Mouse (Mus musculus) embryonic facial prominence, embryonic 12.5 days (tissue): ENCODE results near the gene Scml4. TPM values are rescaled to one million over a fixed set of nuclear protein-coding genes. Genes with fewer than 3 reads are reported as not detected.
A peak's percentile ranks its signal among the peaks of the same experiment; 100 is the strongest.

Experiments used
- ATAC-seq: fragments of 200-750 bp; cut with Nextera tagmentation; 2 replicates; pipeline ENCODE4 v1.8.0; 2017; ENCODE audit not compliant: insufficient number of reproducible peaks, insufficient read depth, low FRiP score, low TSS enrichment
- H3K27ac ChIP-seq: fragments of 300-500 bp; sonication (generic); 2 replicates; pipeline ENCODE4 v1.5.1; 2016; ENCODE audit warnings: mild to moderate bottlenecking
- H3K27me3 ChIP-seq: fragments of 300-500 bp; sonication (generic); 2 replicates; pipeline ENCODE4 v1.6.1; 2016; ENCODE audit warnings: mild to moderate bottlenecking, moderate library complexity
- H3K36me3 ChIP-seq: fragments of 300-500 bp; sonication (generic); 2 replicates; pipeline ENCODE4 v1.6.1; 2016; ENCODE audit warnings: mild to moderate bottlenecking
- H3K4me1 ChIP-seq: fragments of 300-500 bp; sonication (generic); 2 replicates; pipeline ENCODE4 v1.6.1; 2016
- H3K4me2 ChIP-seq: fragments of 300-500 bp; sonication (generic); replicated peaks from 2 replicates; pipeline ENCODE4 v1.6.1; 2016; ENCODE audit warnings: mild to moderate bottlenecking, moderate library complexity
- H3K4me3 ChIP-seq: fragments of 300-500 bp; sonication (generic); 2 replicates; pipeline ENCODE4 v1.5.1; 2016; ENCODE audit warnings: mild to moderate bottlenecking
- H3K9ac ChIP-seq: fragments of 300-500 bp; sonication (generic); 2 replicates; pipeline ENCODE4 v1.6.1; 2016; ENCODE audit warnings: mild to moderate bottlenecking, moderate library complexity
- H3K9me3 ChIP-seq: fragments of 300-500 bp; sonication (generic); 2 replicates; pipeline ENCODE4 v1.6.1; 2016; ENCODE audit warnings: mild to moderate bottlenecking, moderate library complexity
- WGBS: fragments of 180-500 bp; shearing (Covaris S2); methylation state at CpG from one replicate; pipeline ENCODE4 v1.1.7; 2016; 5-methylcytosine and 5-hydroxymethylcytosine counted together
- polyA plus RNA-seq: library from polyadenylated mRNA; unstranded; fragments of >200 nt; fragmentation: Nextera tagmentation; extraction: Ambion mirVana; gene quantifications from 2 replicates; pipeline ENCODE4 v1.2.1, GENCODE M21; 2016

Scml4 gene
- polyA plus RNA-seq, 1 experiment from 2014 or later: 0.37 TPM

DNA sequence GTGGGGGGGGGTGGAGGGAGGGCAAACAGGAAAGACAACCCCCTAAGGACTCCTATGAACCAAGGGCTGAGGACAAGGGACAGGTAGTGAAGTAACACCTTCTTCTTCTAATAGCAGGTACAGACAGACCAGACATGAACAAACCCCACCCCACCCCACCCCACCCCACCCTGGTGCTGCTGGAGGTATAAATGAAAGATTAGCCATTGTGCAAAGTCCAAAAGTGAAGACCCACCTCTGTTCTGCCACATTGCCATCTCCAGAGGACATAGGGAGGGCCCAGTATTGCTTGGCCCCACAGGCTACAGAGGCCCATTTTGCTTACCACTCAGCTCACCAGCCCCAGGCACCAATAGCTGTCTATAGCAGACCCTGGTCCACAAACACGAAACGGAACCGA is 95.0 kb downstream of the Scml4 start:
- Histone ChIP-seq H3K36me3 (no peaks in the 10 kb centered on the region), H3K4me3 (no peak overlapping the region), H3K27me3 (0 out of 2 replicates have a peak, but pooled peaks cover 15% of the 10 kb centered on the region), H3K4me2 (no peak overlapping the region), H3K9me3 (no peaks in the 10 kb centered on the region), H3K4me1 (peaks cover 28% of the 10 kb centered on the region), H3K27ac (no peak overlapping the region), H3K9ac (no peak overlapping the region)
- 97% methylated on average over 3 of the region's 3 CpGs for WGBS
- no peak for ATAC-seq

DNA sequence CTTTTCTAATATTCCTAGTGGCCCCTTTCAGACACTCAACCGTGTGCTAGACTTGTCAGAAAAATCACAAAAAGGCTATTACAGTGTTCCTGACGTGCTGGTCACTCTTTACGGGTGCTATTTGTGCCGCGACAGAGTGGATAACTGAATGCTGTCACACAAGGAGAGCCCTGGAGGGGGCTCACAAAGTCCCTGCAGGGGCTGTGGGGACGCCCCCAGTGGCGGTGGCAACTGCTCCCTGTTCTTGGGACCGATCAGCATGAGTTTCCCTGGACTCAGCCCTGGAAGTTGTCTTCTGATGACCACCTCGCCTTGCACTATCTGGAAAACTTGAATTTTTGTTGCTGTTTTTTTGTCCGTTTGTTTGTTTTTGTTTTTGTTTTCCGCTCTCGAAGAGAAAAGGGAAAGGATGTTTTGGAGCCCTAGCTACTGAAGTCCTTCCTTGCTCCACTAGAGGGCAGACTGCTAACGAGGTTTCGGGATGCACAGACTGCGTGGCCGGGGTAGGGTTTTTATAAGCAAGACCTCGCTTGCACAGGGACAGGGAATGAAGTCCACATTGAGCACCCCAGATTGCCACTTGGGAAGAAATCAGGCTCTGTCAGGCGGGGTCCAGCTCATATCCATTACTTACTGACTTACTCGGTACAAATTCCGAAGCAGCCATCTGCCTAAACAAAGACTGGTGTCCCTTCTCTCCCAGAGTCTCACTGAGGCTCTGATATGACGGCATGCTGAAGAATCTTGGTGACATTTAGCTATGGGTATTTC is 97.9 kb downstream of the Scml4 start:
- Histone ChIP-seq H3K27me3 (0 out of 2 replicates have a peak, but pooled peaks cover 15% of the 10 kb centered on the region), H3K4me1 (peaks cover 26% of the 10 kb centered on the region), H3K27ac (peak overlapping the region; percentile 41; the same call in 1 of the 2 replicates), H3K4me2 (peak overlapping the region; percentile 53), H3K4me3 (peak overlapping the region; percentile 28), H3K9me3 (no peaks in the 10 kb centered on the region), H3K36me3 (no peaks in the 10 kb centered on the region), H3K9ac (peak overlapping the region; percentile 33; the same call in 1 of the 2 replicates)
- no peak for ATAC-seq
- 5% methylated on average over 21 of the region's 21 CpGs for WGBS

DNA sequence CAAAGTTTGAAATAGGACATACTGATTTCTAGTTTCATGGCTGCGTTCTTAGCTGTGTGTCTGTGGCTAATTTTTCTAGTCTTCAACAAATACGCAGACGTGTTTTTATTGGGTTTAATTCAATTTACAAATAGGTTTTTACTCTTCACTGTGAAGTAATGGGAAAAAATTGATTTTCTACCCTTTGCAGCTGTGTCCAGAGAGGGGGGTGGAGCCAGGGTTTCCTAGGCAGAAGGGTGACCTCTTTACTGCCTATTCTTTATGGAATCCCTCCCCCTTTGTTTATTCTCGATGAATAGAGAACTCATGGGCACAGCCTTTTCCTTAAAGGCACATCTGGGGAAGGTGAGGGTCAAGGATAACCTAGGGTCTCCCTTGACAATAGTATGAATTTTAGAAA is 98.5 kb downstream of the Scml4 start:
- peak overlapping the region; percentile 53; the same call in 1 of the 2 replicates for H3K4me2 ChIP-seq
- no peak overlapping the region for H3K9ac ChIP-seq
- peaks cover 26% of the 10 kb centered on the region for H3K4me1 ChIP-seq
- no peak overlapping the region; the same call in 1 of the 2 replicates for H3K27ac ChIP-seq
- peak overlapping the region; percentile 28; the same call in 1 of the 2 replicates for H3K4me3 ChIP-seq
- 0 out of 2 replicates have a peak, but pooled peaks cover 15% of the 10 kb centered on the region for H3K27me3 ChIP-seq
- H3K36me3 ChIP-seq: no peaks in the 10 kb centered on the region
- 41% methylated on average over 4 of the region's 4 CpGs for WGBS
- no peaks in the 10 kb centered on the region for H3K9me3 ChIP-seq
- no peak for ATAC-seq

DNA sequence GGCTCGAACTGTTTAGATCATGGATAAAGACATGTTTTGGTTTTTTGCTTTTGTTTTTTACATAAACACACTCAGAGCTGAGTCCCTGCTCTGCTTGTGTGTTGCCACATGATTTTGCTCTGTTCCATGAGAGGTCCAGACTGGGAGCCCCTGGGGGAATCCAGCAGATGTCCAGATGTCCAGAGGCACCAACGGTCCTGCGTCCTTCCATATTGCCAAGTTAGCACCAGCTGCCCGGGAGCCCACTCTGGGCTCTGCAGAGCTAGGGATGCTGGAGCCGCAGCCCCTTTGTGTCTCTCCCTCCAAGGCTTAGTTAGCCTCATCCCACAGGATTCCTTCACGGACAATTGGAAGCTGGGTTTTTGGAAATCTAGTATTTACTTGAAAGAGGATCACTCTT is 101.6 kb downstream of the Scml4 start:
- H3K4me2 ChIP-seq: no peak overlapping the region
- no peak for ATAC-seq

DNA sequence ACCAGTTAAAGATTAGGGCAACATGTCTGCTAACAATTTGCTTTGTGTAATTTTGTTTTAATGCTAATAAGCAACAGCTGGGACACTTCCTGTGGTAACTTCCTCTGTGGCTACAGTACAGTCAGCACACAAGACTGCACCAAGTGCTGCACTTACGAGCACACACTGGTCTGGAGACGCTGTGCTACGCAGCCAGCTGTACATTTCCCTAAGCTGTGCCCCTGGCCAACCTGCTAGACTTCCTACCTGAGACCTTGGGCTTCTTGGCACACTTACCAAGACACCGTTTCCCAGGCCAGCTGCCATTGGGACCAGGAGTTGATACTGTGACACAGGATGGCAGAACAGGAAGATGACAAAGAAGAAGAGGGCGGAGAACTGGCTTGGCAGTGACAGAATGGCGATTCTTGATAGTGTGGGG is 102.0 kb downstream of the Scml4 start:
- WGBS: 52% methylated on average over 6 of the region's 6 CpGs
- Histone ChIP-seq H3K4me1 (peaks cover 26% of the 10 kb centered on the region), H3K4me2 (no peak overlapping the region), H3K27ac (0 out of 2 replicates have a peak overlapping the region, but pooled peaks have one; percentile 55), H3K36me3 (no peaks in the 10 kb centered on the region), H3K9ac (no peak overlapping the region), H3K4me3 (no peak overlapping the region), H3K9me3 (no peaks in the 10 kb centered on the region), H3K27me3 (0 out of 2 replicates have a peak, but pooled peaks cover 5% of the 10 kb centered on the region)
- ATAC-seq: no peak

More for the DNA sequence above, 101.6 kb downstream of the Scml4 start:
- H3K4me3 ChIP-seq: no peak overlapping the region
- H3K27me3 ChIP-seq: 0 out of 2 replicates have a peak, but pooled peaks cover 8% of the 10 kb centered on the region
- H3K4me1 ChIP-seq: peaks cover 26% of the 10 kb centered on the region
- no peaks in the 10 kb centered on the region for H3K36me3 ChIP-seq
- 0 out of 2 replicates have a peak overlapping the region, but pooled peaks have one; percentile 36 for H3K27ac ChIP-seq
- no peak overlapping the region for H3K9ac ChIP-seq
- no peaks in the 10 kb centered on the region for H3K9me3 ChIP-seq
- 39% methylated on average over 6 of the region's 6 CpGs for WGBS

DNA sequence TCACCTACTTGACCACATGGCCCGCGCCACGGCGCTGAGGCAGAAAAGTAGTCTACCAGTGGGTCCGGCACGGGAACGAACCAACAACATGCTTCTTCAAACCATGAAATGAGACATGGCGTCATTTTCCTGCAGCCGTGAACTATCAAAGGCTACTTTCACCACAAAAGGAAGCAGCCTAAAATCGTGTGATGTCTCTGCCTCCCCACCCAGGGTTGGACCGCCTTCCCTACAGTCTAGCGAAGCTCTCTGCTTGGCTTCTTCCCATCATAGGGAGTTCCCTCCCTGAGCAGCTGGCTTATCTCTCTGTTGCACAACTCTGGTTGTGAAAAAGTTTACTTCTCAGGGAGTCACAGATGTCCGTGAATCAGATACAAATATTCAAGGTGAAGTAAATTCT is 102.5 kb downstream of the Scml4 start:
- Histone ChIP-seq H3K4me1 (peaks cover 26% of the 10 kb centered on the region), H3K27ac (no peak overlapping the region), H3K36me3 (no peaks in the 10 kb centered on the region), H3K9me3 (no peaks in the 10 kb centered on the region), H3K9ac (no peak overlapping the region), H3K4me3 (no peak overlapping the region), H3K4me2 (no peak overlapping the region), H3K27me3 (0 out of 2 replicates have a peak, but pooled peaks cover under 1% of the 10 kb centered on the region)
- ATAC-seq: no peak
- 87% methylated on average over 13 of the region's 13 CpGs for WGBS

DNA sequence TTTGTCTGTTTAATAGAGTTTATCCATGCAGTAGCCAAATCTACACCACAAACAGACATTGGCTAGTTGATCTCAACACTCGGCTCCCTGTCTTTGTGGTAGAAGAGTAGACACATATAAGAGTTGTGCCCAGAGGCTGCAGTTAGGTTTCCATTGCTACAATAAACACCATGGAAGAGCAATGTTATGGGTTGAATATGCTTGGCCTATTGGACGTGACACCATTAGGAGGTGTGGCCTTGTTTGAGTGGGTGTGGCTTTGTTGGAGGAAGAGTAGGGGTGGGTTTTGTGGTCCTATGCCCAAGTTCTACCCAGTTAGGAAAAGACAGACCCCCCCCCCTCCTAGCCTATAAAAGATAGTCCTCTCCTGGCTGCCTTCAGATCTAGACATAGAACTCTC is 102.9 kb downstream of the Scml4 start:
- 90% methylated on average over 2 of the region's 2 CpGs for WGBS
- no peak overlapping the region for H3K27ac ChIP-seq
- H3K9ac ChIP-seq: no peak overlapping the region
- no peak overlapping the region for H3K4me3 ChIP-seq
- peaks cover 24% of the 10 kb centered on the region for H3K4me1 ChIP-seq
- H3K36me3 ChIP-seq: no peaks in the 10 kb centered on the region
- no peak for ATAC-seq
- H3K4me2 ChIP-seq: no peak overlapping the region
- H3K9me3 ChIP-seq: no peaks in the 10 kb centered on the region
- H3K27me3 ChIP-seq: no peaks in the 10 kb centered on the region

DNA sequence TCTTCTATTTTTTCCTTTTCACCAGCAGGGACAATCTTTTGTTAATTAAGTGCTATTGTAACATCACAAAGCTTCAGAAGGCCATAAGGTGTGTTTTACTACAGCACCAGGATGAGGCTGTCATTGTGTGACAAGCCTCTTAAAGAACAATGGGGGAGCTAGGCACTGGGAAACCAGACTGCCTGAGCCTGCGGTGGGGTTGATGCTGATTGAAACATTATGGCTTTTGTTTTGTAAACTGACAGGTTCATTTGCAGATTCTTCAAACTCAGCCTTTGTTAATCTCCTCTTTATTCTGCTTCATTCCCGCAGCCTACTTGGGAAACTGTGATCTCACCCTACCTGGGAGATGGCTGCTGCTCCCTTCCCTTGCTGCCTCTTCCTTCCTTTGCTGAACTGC is 108.2 kb downstream of the Scml4 start:
- Histone ChIP-seq H3K9me3 (no peaks in the 10 kb centered on the region), H3K4me1 (0 out of 2 replicates have a peak, but pooled peaks cover 9% of the 10 kb centered on the region), H3K36me3 (no peaks in the 10 kb centered on the region), H3K4me3 (no peak overlapping the region), H3K4me2 (no peak overlapping the region), H3K27ac (no peak overlapping the region), H3K27me3 (no peaks in the 10 kb centered on the region), H3K9ac (no peak overlapping the region)
- WGBS: 9% methylated on average over 2 of the region's 2 CpGs
- ATAC-seq: no peak

DNA sequence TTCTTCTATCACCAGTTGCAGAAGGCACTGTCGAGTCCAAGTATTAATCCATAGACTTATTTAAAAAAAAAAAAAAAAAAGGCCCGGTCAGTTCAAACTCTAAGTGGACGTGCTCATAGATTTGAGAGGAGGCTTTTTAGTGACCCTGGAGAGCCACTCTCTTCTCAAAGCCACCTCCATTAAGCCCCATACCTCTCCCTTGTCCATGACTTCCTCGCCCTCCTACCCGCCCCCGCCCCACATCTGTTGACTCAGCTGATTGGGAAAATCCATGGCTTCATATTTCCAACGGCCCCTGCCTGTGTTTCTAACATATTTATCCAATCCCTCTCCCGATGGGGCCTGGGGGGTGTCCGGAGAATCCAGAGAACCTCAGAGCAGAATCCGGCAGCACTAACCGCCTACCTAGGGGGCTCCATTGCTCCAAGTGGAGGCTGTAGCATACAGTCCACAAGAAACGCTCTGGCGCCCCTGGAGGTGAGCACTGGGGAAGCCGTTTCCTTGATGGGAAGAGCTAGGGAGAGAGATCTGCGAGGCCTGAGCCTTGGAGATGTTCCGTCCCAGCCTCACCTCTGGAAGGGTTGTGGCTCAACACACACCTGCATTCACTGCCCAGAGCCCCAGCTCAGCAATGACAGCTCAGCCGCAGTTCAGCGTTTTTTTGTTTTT is 112.5 kb downstream of the Scml4 start:
- Histone ChIP-seq H3K9ac (no peak overlapping the region), H3K27me3 (no peaks in the 10 kb centered on the region), H3K4me3 (no peak overlapping the region), H3K9me3 (no peaks in the 10 kb centered on the region), H3K4me2 (peak overlapping the region; percentile 18; the same call in 1 of the 2 replicates), H3K36me3 (no peaks in the 10 kb centered on the region), H3K27ac (no peak overlapping the region), H3K4me1 (0 out of 2 replicates have a peak, but pooled peaks cover 9% of the 10 kb centered on the region)
- WGBS: 29% methylated on average over 18 of the region's 18 CpGs
- ATAC-seq: 0 out of 2 replicates have a peak, but pooled peaks have one; percentile 56

DNA sequence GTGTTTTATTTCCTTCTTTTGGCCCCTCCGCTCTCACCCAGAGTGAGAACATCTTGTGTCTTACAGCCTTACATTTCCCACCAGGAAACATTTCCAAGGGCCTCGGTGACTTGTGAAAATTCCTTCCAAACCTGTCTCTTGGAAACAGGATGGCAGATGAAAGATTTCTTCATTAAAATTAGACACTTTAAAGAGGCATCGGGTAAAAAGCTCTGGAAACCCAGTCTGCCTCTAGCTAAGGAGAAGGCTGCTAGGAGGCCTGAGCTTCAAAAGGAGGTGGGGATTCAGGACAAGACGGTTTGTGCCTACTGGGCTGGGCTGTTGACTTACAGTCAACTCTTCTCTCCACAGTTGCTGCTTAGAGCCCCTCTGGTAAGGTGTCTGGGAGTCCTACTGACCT is 113.4 kb downstream of the Scml4 start:
- Histone ChIP-seq H3K27ac (no peak overlapping the region), H3K9ac (no peak overlapping the region), H3K4me3 (no peak overlapping the region), H3K4me2 (no peak overlapping the region), H3K27me3 (no peaks in the 10 kb centered on the region), H3K4me1 (0 out of 2 replicates have a peak, but pooled peaks cover 9% of the 10 kb centered on the region), H3K36me3 (no peaks in the 10 kb centered on the region), H3K9me3 (no peaks in the 10 kb centered on the region)
- no peak for ATAC-seq
- WGBS: 63% methylated on average over 4 of the region's 4 CpGs

DNA sequence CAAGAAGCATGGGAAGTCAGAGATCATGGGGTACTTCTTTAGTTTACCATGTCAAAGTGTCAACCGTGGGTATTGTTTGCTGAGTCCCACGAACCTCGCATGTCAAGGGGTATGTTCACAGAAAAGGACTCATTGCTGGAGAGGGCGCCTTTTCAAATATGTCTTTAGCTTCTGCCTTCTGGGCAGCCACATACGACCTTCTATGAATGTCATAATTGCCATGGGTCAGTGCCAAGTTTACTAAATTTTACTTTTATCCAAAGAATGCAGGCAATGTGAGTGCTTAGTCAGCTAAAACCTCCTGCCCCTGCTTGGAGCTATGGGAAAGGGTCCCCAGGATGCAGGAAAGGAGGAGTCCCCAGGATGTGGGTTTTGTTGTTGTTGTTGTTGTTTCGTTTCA is 116.4 kb downstream of the Scml4 start:
- WGBS: 86% methylated on average over 6 of the region's 6 CpGs

More for the DNA sequence above, 116.4 kb downstream of the Scml4 start:
- Histone ChIP-seq H3K27me3 (no peaks in the 10 kb centered on the region), H3K4me1 (0 out of 2 replicates have a peak, but pooled peaks cover 4% of the 10 kb centered on the region), H3K36me3 (no peaks in the 10 kb centered on the region), H3K9me3 (no peaks in the 10 kb centered on the region), H3K27ac (no peak overlapping the region), H3K4me3 (no peak overlapping the region), H3K4me2 (no peak overlapping the region), H3K9ac (no peak overlapping the region)
- ATAC-seq: no peak
